Mouse (Mus musculus) cerebellum, adult 2 months (tissue): Measurements from ENCODE around the gene Rorc.

Source experiments
- CTCF ChIP-seq: fragments of 200-500 bp; IDR thresholded peaks from 2 replicates; pipeline ENCODE4 v1.5.1; 2011; ENCODE audit warnings: low read depth, mild to moderate bottlenecking, control low read depth, low read length, moderate library complexity, borderline replicate concordance; ENCODE audit not compliant: insufficient read depth
- POLR2A ChIP-seq: fragments of 200-500 bp; IDR thresholded peaks from 2 replicates; pipeline ENCODE4 v1.6.1; 2011; ENCODE audit warnings: low read length, control low read depth, borderline replicate concordance; ENCODE audit not compliant: insufficient read depth

DNA sequence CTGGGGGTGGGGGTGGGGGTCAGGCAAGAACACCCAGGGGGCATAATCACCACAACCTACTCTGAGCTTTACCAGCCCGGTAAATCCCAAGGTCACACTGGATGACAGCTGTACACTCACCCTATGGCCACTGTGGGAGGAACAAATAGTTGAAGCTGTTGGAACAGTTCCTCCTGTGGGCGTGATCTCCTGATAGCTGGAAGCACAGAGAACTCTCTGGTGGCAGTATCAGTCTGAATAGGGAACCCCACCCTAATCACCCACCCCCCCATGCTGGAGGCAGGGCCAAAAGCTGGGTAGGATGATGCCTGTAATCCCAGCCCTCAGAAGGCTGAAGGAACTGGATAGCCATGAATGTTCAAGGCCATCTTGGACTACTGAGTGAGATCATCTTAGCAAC, 2.9 kb upstream of the Rorc start:
- TF ChIP-seq POLR2A (no peak), CTCF (no peak)
